Mouse (Mus musculus) CD4-positive helper T cell, adult 2 months (primary cell): Measurements from ENCODE around the gene Irgm2.
"Not testable (repeated sequence)": the region's sequence is repeated elsewhere in the genome, so short reads cannot be mapped to it uniquely, and the experiment has no call there.

Experiments
- DNase-seq: peaks from one replicate; pipeline ENCODE4 v3.0.0-alpha.2; 2012; ENCODE audit warnings: low read depth, missing footprints, low spot score

Gene Irgm2

DNA sequence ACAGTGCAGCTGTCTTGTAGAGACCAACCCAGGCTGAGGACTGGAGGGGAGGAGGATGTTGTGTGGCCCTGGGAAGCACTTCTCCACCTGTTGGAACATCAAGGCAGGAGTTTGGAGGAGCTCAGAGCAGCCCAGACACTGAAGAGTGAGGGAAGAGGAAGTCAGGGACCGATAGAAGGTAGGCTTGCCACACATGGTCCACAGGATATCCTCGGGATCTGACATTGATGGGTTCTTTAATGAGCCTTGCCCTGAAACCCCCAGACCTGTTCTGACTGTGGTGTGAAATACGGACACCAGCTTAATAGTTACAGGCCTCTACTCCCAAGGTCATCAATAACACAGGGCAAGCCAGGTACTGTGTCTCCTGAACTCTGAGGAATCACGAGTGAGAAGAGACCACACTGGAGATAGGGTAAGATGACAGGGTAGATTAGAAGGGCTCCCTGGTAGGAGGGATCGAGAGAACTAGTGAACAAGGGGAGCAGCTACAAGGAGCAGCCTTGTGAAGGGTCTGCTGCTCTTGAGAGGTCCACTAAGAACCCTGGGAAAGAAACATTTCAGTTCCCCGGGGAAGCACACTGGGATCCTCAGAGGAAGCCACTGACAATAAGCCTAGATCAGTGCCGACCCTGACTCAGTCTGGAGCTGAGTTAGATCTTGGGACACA is 14.4 kb downstream of the Irgm2 start:
- DNase-seq, result no peak

GRCm38 (mm10) chr11:58214391-58215048 is 15.1 kb downstream of the Irgm2 start:
- DNase-seq, result peak; percentile 86

DNA sequence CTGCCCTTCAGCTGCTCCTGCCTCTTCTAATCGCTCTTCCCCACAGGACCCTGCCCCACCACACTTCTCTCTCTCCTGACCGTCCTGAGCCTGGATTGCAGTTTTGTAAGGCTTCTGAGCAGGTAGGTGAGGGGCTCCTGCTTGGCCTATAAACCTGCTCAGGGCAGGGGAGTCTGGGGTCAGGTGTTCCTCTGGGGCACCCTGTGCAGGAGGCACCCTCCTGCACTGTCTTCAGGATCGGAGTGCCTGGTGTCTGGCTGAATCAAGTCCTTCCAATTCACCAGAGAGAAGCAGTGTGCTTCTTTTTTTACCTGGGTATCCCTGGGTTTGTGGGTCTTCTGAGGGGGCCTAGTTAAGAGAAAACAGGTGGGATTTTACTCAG is 15.6 kb downstream of the Irgm2 start:
- DNase-seq, result not testable (repeated sequence)

GRCm38 (mm10) chr11:58215814-58216213 is 16.4 kb downstream of the Irgm2 start:
- DNase-seq, result no peak

- DNase-seq, result no peak
Measured at GRCm38 (mm10) chr11:58216823-58217222, 17.4 kb downstream of the Irgm2 start.

DNA sequence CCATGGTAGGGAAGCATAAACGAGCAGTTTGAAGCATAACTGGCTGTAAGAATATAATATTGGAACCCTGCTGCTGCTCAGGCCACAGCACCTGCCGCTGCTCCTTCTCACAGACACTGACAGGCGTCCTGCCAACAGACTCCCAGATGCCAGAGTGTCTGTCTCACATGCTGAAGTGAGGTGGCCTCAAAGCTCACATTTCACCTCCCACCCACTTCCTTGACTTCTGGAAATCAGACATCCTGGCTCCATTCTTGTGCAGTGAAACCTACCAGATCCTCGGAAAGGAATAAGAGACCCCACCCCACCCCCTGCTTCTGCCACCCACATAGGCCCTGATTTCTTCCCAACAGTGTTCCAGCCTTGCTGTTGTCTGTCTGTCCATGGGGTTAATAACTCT is 24.3 kb downstream of the Irgm2 start:
- DNase-seq, result no peak

GRCm38 (mm10) chr11:58224313-58224712 is 24.9 kb downstream of the Irgm2 start:
- DNase-seq, result peak; percentile 67

DNA sequence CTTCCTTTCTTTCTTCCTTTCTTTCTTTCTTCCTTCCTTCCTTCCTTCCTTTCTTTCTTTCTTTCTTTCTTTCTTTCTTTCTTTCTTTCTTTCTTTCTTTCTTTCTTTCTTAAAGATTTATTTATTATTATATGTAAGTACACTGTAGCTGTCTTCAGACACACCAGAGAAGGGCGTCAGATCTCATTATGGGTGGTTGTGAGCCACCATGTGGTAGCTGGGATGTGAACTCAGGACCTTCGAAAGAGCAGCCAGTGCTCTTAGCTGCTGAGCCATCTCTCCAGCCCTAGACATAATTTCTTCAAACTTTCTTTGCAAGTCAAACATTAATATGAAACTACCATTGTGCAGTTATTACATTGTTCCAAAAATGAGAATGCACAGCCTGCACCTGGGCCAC is 25.5 kb downstream of the Irgm2 start:
- DNase-seq, result not testable (repeated sequence)

GRCm38 (mm10) chr11:58225655-58226054 is 26.2 kb downstream of the Irgm2 start:
- DNase-seq, result peak; percentile 76

DNA sequence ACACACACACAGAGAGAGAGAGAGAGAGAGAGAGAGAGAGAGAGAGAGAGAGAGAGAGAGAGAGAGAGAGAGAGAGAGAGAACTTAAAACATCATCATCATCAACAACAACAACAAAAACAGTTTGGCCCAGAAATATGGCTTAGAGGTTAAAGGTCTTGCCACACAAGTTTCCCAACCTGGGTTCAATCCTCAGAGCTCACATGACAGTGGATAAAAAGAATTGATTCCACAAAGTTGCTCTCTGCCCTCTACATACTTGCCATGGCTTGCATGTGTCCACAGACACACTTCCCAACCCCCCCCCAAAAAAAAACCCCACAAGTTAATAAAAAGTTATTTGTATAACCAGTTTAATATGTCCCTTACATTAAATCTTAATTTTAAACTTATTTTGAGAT is 27.0 kb downstream of the Irgm2 start:
- DNase-seq, result no peak

GRCm38 (mm10) chr11:58228021-58228420 is 28.6 kb downstream of the Irgm2 start:
- not testable (repeated sequence) for DNase-seq

GRCm38 (mm10) chr11:58230396-58230910 is 31.0 kb downstream of the Irgm2 start:
- peak; percentile 35 for DNase-seq

DNA sequence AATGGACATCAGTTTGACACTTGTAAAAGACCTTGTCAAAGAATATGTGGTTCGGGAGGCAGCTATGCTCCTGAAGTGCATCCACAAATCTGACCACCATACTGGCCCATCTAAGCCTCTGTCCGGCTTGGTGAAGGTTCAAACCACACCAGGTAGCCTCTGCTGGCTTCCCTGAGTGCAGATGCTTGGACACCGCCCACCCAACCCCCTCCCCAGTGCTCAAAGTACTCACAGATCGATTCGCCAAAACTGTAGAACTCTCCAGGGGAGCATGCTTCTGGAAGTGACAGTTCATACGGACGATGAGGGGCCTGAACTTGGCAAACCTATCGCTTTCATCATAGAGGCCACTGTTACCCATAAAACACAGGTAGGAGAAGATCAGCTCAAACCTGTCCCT is 31.7 kb downstream of the Irgm2 start:
- no peak for DNase-seq

DNA sequence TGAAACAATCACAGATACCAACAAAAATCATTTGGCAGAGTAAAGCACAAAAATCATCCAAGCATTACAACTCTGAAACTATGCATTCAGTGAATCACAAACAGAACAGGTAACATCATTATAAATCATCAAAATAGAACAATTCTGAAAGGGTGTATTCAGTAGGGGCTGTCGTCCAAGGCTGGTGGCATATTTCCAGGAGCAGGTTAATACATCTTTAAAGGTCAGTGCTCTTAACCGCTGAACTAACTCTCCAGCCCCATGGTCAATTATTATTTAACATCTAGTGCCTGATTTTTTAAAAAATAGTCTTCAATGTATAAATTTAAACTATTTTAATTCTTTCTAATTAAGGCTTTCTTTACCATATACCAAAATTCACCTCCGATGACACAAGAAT is 35.1 kb downstream of the Irgm2 start:
- not testable (repeated sequence) for DNase-seq

DNA sequence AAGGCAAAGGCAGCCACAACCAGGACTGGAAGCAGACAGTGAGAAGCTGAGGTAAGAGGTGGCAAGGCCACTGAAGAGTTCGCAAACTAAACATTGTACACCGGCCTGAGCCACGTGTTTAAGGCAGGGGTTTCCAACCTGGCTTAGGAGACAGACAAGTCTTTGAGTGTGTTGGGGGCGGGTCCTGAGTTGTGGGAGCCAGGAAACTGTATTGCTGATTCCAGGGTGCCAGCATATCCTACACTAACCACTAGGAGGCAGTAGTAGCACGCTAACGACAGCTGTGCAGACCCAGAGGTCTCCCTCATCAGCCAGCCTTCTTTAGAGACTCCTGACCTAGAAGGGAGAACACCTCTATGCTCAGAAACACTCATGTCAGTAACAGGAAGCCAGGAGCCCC is 35.7 kb downstream of the Irgm2 start:
- peak; percentile 77 for DNase-seq

- peak; percentile 81 for DNase-seq
Measured at GRCm38 (mm10) chr11:58238840-58239791, 39.7 kb downstream of the Irgm2 start.

GRCm38 (mm10) chr11:58247294-58247693 is 47.9 kb downstream of the Irgm2 start:
- no peak for DNase-seq

- DNase-seq, result no peak
Measured at GRCm38 (mm10) chr11:58249203-58249981, 50.0 kb downstream of the Irgm2 start.

- DNase-seq, result no peak
Measured at GRCm38 (mm10) chr11:58250550-58250949, 51.1 kb downstream of the Irgm2 start.

DNA sequence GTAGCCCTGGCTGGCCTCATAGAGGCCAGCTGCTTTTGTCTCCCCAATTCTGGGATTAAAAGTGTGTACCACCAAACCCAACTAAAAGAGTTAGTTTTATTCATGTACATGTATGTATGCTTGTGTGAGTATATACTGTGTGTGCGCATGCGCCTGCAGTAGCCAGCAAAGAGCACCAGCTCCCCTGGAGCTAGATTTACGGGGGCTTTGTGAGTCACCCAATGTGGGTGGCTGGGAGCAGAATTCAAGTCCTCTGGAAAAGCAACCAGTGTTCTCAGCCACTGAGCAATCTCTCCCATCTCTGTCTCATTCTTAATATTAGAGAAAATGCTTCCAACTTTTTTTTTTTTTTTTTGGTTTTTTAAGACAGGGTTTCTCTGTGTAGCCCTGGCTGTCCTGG is 55.0 kb downstream of the Irgm2 start:
- DNase-seq, result no peak

GRCm38 (mm10) chr11:58257816-58258215 is 58.4 kb downstream of the Irgm2 start:
- no peak for DNase-seq
